Mouse (Mus musculus): ENCODE results near the gene Slc13a5.

Slc13a5 gene

GRCm38 (mm10) chr11:72226020-72226791 is 40.8 kb downstream of the Slc13a5 start:
- CTCF ChIA-PET = interaction anchor here in 3 of 4 experiments (0.6 to 3.9 kb wide), 15 partner anchors 40 to 209 kb away, joined by 3 to 40 read pairs (median 5); partner anchors contain the start of genes Ggt6 (in 1 of the 3) and Xaf1 (in 1 of the 3)
- POLR2A ChIA-PET = interaction anchor here in 3 of 4 experiments (0.6 to 2.4 kb wide), 5 partner anchors 60 to 130 kb away, joined by 3 to 6 read pairs (median 3); partner anchors contain the start of gene Xaf1 (in 1 of the 3)

- CTCF ChIA-PET = interaction anchor here (0.5 to 3.9 kb wide), 60 partner anchors 10 to 339 kb away, joined by 3 to 40 read pairs (median 4); partner anchors contain the start of genes Xaf1 (in 2 of the 4), Fbxo39 (in 1 of the 4), Ggt6 (in 1 of the 4) and Smtnl2 (in 1 of the 4)
These were observed 42.2 kb downstream of the Slc13a5 start for GRCm38 (mm10) chr11:72224865-72225264.

GRCm38 (mm10) chr11:72223414-72223813 is 43.6 kb downstream of the Slc13a5 start:
- ChIA-PET POLR2A (interaction anchor here in 2 of 4 experiments (1.1 to 1.7 kb wide), 3 partner anchors 43 to 120 kb away, joined by 3 to 5 read pairs (median 5); partner anchors contain the start of gene Xaf1 (in 1 of the 2)), CTCF (interaction anchor here in 3 of 4 experiments (1.1 to 3.9 kb wide), 18 partner anchors 60 to 341 kb away, joined by 3 to 40 read pairs (median 6); partner anchors contain the start of genes Smtnl2 (in 1 of the 3) and Xaf1 (in 1 of the 3))

More at GRCm38 (mm10) chr11:72224865-72225264, 42.2 kb downstream of the Slc13a5 start:
- POLR2A ChIA-PET = interaction anchor here in 3 of 4 experiments (0.7 to 1.8 kb wide), 8 partner anchors 10 to 205 kb away, joined by 3 to 5 read pairs (median 4); partner anchors contain the start of gene Xaf1 (in 1 of the 3)

GRCm38 (mm10) chr11:72221278-72221677 is 45.7 kb downstream of the Slc13a5 start:
- ChIA-PET POLR2A (interaction anchor here in 3 of 4 experiments (0.7 to 1.9 kb wide), 13 partner anchors 12 to 213 kb away, joined by 3 to 10 read pairs (median 4); partner anchors contain the start of genes 4933427D14Rik (in 2 of the 3), Gm43951 (in 2 of the 3), Txndc17 (in 1 of the 3) and Xaf1 (in 1 of the 3)), CTCF (interaction anchor here (0.5 to 2.3 kb wide), 86 partner anchors 8 to 727 kb away, joined by 3 to 38 read pairs (median 4); partner anchors contain the start of genes Fbxo39 (in 2 of the 4), Ggt6 (in 2 of the 4), 4933427D14Rik (in 1 of the 4) and Gm43951 (in 1 of the 4))

GRCm38 (mm10) chr11:72217116-72217515 is 49.9 kb downstream of the Slc13a5 start:
- ChIA-PET POLR2A (no interaction called here), CTCF (no interaction called here)

- POLR2A ChIA-PET = no interaction called here
- CTCF ChIA-PET = no interaction called here
These were observed 51.6 kb downstream of the Slc13a5 start, which contains the start of gene Med31 for GRCm38 (mm10) chr11:72215410-72215797. Gene Med31 (minus strand): TSS chr11:72215592.

- POLR2A ChIA-PET = no interaction called here
- CTCF ChIA-PET = no interaction called here
These were observed 52.2 kb downstream of the Slc13a5 start for GRCm38 (mm10) chr11:72214591-72215409.

GRCm38 (mm10) chr11:72207834-72208377 is 59.1 kb downstream of the Slc13a5 start:
- ChIA-PET CTCF (interaction anchor here in 1 of 4 experiments (1.6 to 2.1 kb wide), 2 partner anchors 13 to 104 kb away, joined by 4 to 6 read pairs; no protein-coding TSS in a partner anchor), POLR2A (interaction anchor here in 2 of 4 experiments (0.5 to 2.5 kb wide), 4 partner anchors 13 to 79 kb away, joined by 3 to 10 read pairs (median 4); no protein-coding TSS in a partner anchor)

GRCm38 (mm10) chr11:72207204-72207833 is 59.7 kb downstream of the Slc13a5 start, which contains the start of the genes 4933427D14Rik and Txndc17:
Gene 4933427D14Rik (minus strand): TSS chr11:72207459.
Gene Txndc17 (plus strand): TSS chr11:72207547.
- ChIA-PET POLR2A (interaction anchor here in 3 of 4 experiments (0.6 to 3.5 kb wide), 19 partner anchors 11 to 364 kb away, joined by 3 to 21 read pairs (median 4); partner anchors contain the start of genes Ggt6 (in 1 of the 3), Smtnl2 (in 1 of the 3) and Xaf1 (in 1 of the 3)), CTCF (interaction anchor here in 3 of 4 experiments (0.9 to 2.2 kb wide), 9 partner anchors 14 to 222 kb away, joined by 3 to 13 read pairs (median 4); no protein-coding TSS in a partner anchor)

- ChIA-PET POLR2A (interaction anchor here in 3 of 4 experiments (0.6 to 3.5 kb wide), 23 partner anchors 11 to 1202 kb away, joined by 3 to 21 read pairs (median 4); partner anchors contain the start of genes Ggt6 (in 1 of the 3), Smtnl2 (in 1 of the 3) and Xaf1 (in 1 of the 3)), CTCF (interaction anchor here in 3 of 4 experiments (0.5 to 2.2 kb wide), 14 partner anchors 14 to 223 kb away, joined by 3 to 13 read pairs (median 4); no protein-coding TSS in a partner anchor)
These were observed 60.5 kb downstream of the Slc13a5 start, which contains the start of gene Gm43951 for GRCm38 (mm10) chr11:72206341-72207203. Gene Gm43951 (minus strand): TSS chr11:72206840.

GRCm38 (mm10) chr11:72205256-72205655 is 61.8 kb downstream of the Slc13a5 start:
- ChIA-PET CTCF (interaction anchor here in 3 of 4 experiments (0.8 to 2.2 kb wide), 6 partner anchors 16 to 224 kb away, joined by 3 to 13 read pairs (median 6); no protein-coding TSS in a partner anchor), POLR2A (interaction anchor here in 2 of 4 experiments (0.5 to 3.5 kb wide), 6 partner anchors 9 to 137 kb away, joined by 3 to 21 read pairs (median 6); partner anchors contain the start of gene Xaf1 (in 1 of the 2))

- ChIA-PET POLR2A (interaction anchor here in 3 of 4 experiments (0.6 to 1.3 kb wide), 3 partner anchors 12 to 139 kb away, joined by 3 read pairs; no protein-coding TSS in a partner anchor), CTCF (interaction anchor here in 2 of 4 experiments (0.8 to 1.2 kb wide), 4 partner anchors 17 to 90 kb away, joined by 3 read pairs; no protein-coding TSS in a partner anchor)
These were observed 63.6 kb downstream of the Slc13a5 start for GRCm38 (mm10) chr11:72203440-72203839.

- CTCF ChIA-PET = no interaction called here
These were observed 70.5 kb downstream of the Slc13a5 start for GRCm38 (mm10) chr11:72196506-72196905.

GRCm38 (mm10) chr11:72194259-72194658 is 72.8 kb downstream of the Slc13a5 start:
- POLR2A ChIA-PET = interaction anchor here in 1 of 4 experiments (0.7 to 3.8 kb wide), 4 partner anchors 11 to 342 kb away, joined by 3 to 21 read pairs (median 7); partner anchors contain the start of genes 4933427D14Rik, Gm43951 and Txndc17
- CTCF ChIA-PET = interaction anchor here in 1 of 4 experiments (0.7 kb wide), 1 partner anchor 1947 kb away, joined by 3 read pairs; no protein-coding TSS in a partner anchor

More at GRCm38 (mm10) chr11:72196506-72196905, 70.5 kb downstream of the Slc13a5 start:
- POLR2A ChIA-PET = interaction anchor here in 2 of 4 experiments (0.7 to 3.8 kb wide), 5 partner anchors 9 to 105 kb away, joined by 3 to 21 read pairs (median 3); partner anchors contain the start of genes 4933427D14Rik (in 2 of the 2), Gm43951 (in 2 of the 2) and Txndc17 (in 1 of the 2)
